Comparison of ENCODE assay signal across 27 mouse cellular contexts in genomic region chr4:45641272-45641671, GRCm38 (mm10).
A peak's percentile ranks its signal among the peaks of the same experiment; 100 is the strongest.
DNase-seq lines count a peak whose midpoint lies in the region; ATAC-seq and TF ChIP-seq lines count a peak whose summit lies in the region.
"Had no signal": no experiment of that assay in that cellular context is flagged by ENCODE, and none has a peak within 500 bp of the region (broad histone marks: within the 10 kb centered on the region; RNA-seq: fewer than 3 reads in every experiment).

No protein-coding gene starts in this region.

- H3K27me3 ChIP-seq in limb, embryonic 13.5 days = peaks cover 10% of the 10 kb centered on the region; the same call in 1 of the 2 replicates
- H3K27me3 ChIP-seq in limb, embryonic 10.5 days (ENCODE audit: low read depth, poor library complexity, severe bottlenecking) = no peaks in the 10 kb centered on the region
- H3K27me3 ChIP-seq in limb, embryonic 15.5 days = no peaks in the 10 kb centered on the region
- H3K27me3 ChIP-seq in lung, postnatal 0 days (replicated peaks; ENCODE audit: insufficient read depth, low read length) = no peaks in the 10 kb centered on the region
- H3K27me3 ChIP-seq: embryonic facial prominence, embryonic 12.5 days; forebrain, embryonic 12.5 days; heart, embryonic 13.5 days; neural tube, embryonic 13.5 days; Patski had no signal

- no peak overlapping the region for H3K4me2 ChIP-seq in limb, embryonic 13.5 days (replicated peaks)
- H3K4me2 ChIP-seq in limb, embryonic 15.5 days = no peak overlapping the region
- no peak overlapping the region for H3K4me2 ChIP-seq in lung, postnatal 0 days (replicated peaks; ENCODE audit: low read depth, low read length)
- H3K4me2 ChIP-seq: embryonic facial prominence, embryonic 12.5 days; forebrain, embryonic 12.5 days; heart, embryonic 13.5 days; hindbrain, embryonic 14.5 days; neural tube, embryonic 13.5 days had no signal

- no peak for TF ChIP-seq CTCF in lung, postnatal 0 days (IDR thresholded peaks at IDR 0.05)

- 55% methylated on average over 5 of the region's 5 CpGs for WGBS in limb, embryonic 13.5 days
- 66% methylated on average over 5 of the region's 5 CpGs for WGBS in limb, embryonic 10.5 days
- WGBS in limb, embryonic 15.5 days = 52% methylated on average over 5 of the region's 5 CpGs
- 63% methylated on average over 5 of the region's 5 CpGs for WGBS in lung, postnatal 0 days

- no peak for DNase-seq in frontal cortex, postnatal 25 days (ENCODE audit: low spot score in 2 of 2)
- DNase-seq in limb, embryonic 10.5 days (ENCODE audit: low spot score) = no peak
- DNase-seq in lung, postnatal 0 days (ENCODE audit: low spot score) = no peak
- DNase-seq: adrenal gland, postnatal 10 days; cerebellum, adult 11 months; cerebellum, adult 9-10 months; cerebellum, postnatal 36 days; heart, postnatal 10 days; kidney, adult 9 months; kidney, postnatal 25 days; liver; lung, adult 2 months; lung, postnatal 14 days; midbrain, embryonic 14.5 days had no signal

- H3K4me1 ChIP-seq in limb, embryonic 13.5 days = peaks cover 20% of the 10 kb centered on the region
- peaks cover 35% of the 10 kb centered on the region for H3K4me1 ChIP-seq in limb, embryonic 10.5 days
- peaks cover 8% of the 10 kb centered on the region; the same call in 1 of the 2 replicates for H3K4me1 ChIP-seq in limb, embryonic 15.5 days
- H3K4me1 ChIP-seq in lung, postnatal 0 days (ENCODE audit: insufficient read depth, low read depth, low read length) = no peaks in the 10 kb centered on the region
- H3K4me1 ChIP-seq: heart, embryonic 13.5 days had no signal

- peaks cover 6% of the 10 kb centered on the region; the same call in 1 of the 2 replicates for H3K9me3 ChIP-seq in limb, embryonic 13.5 days
- H3K9me3 ChIP-seq in limb, embryonic 10.5 days (replicated peaks) = no peaks in the 10 kb centered on the region
- H3K9me3 ChIP-seq in limb, embryonic 15.5 days = no peaks in the 10 kb centered on the region
- H3K9me3 ChIP-seq in lung, postnatal 0 days (ENCODE audit: low read length) = no peaks in the 10 kb centered on the region
- H3K9me3 ChIP-seq: embryonic facial prominence, embryonic 12.5 days had no signal

- peak; percentile 50; the same call in 1 of the 2 replicates for ATAC-seq in frontal cortex, adult (ENCODE audit: low TSS enrichment)
- peak; percentile 51; the same call in 1 of the 2 replicates for ATAC-seq in limb, embryonic 13.5 days (ENCODE audit: low FRiP score, low read depth)
- peak; percentile 46; the same call in 1 of the 2 replicates for ATAC-seq in limb, embryonic 15.5 days (ENCODE audit: insufficient number of reproducible peaks, low FRiP score, low TSS enrichment, low read depth)
- ATAC-seq in lung, postnatal 0 days = no peak
- no peak for ATAC-seq in monocyte, adult 5-6 weeks (replicated peaks; ENCODE audit: insufficient number of reproducible peaks, low FRiP score, low TSS enrichment, poor library complexity, severe bottlenecking)
- ATAC-seq: Patski had no signal

- no peak overlapping the region for H3K27ac ChIP-seq in limb, embryonic 13.5 days
- H3K27ac ChIP-seq in limb, embryonic 10.5 days = no peak overlapping the region
- no peak overlapping the region for H3K27ac ChIP-seq in limb, embryonic 15.5 days
- H3K27ac ChIP-seq in lung, postnatal 0 days (ENCODE audit: low read length) = no peak overlapping the region
- H3K27ac ChIP-seq: embryonic facial prominence, embryonic 12.5 days; forebrain, embryonic 12.5 days; heart, embryonic 13.5 days; left cerebral cortex, adult 2 months; liver, embryonic 14.5 days had no signal

- H3K4me3 ChIP-seq in limb, embryonic 13.5 days = no peak overlapping the region
- H3K4me3 ChIP-seq in limb, embryonic 10.5 days = no peak overlapping the region
- H3K4me3 ChIP-seq in limb, embryonic 15.5 days = no peak overlapping the region
- H3K4me3 ChIP-seq in lung, postnatal 0 days (ENCODE audit: low read depth, low read length) = no peak overlapping the region
- H3K4me3 ChIP-seq: embryonic facial prominence, embryonic 12.5 days; erythroblast, embryonic 14.5 days; forebrain, embryonic 12.5 days; heart, embryonic 13.5 days; left cerebral cortex, adult 2 months; neural tube, embryonic 13.5 days had no signal

- TF ChIP-seq EP300 in lung, postnatal 0 days (IDR thresholded peaks at IDR 0.05) = no peak

- H3K9ac ChIP-seq in limb, embryonic 13.5 days = no peak overlapping the region
- H3K9ac ChIP-seq in limb, embryonic 15.5 days = no peak overlapping the region
- H3K9ac ChIP-seq in lung, postnatal 0 days (replicated peaks; ENCODE audit: low read depth) = no peak overlapping the region
- H3K9ac ChIP-seq: embryonic facial prominence, embryonic 12.5 days; forebrain, embryonic 12.5 days; heart, embryonic 13.5 days; hindbrain, embryonic 14.5 days; liver, embryonic 14.5 days; neural tube, embryonic 13.5 days had no signal

- no peaks in the 10 kb centered on the region for H3K36me3 ChIP-seq in limb, embryonic 13.5 days
- H3K36me3 ChIP-seq in limb, embryonic 10.5 days = no peaks in the 10 kb centered on the region
- H3K36me3 ChIP-seq in limb, embryonic 15.5 days = no peaks in the 10 kb centered on the region
- H3K36me3 ChIP-seq in lung, postnatal 0 days (ENCODE audit: insufficient read depth, low read length) = no peaks in the 10 kb centered on the region
- H3K36me3 ChIP-seq: embryonic facial prominence, embryonic 12.5 days; forebrain, embryonic 12.5 days; heart, embryonic 13.5 days; neural tube, embryonic 13.5 days had no signal

Comparison
In these comparisons a context has a peak if more than half of its experiments do, and no peak if none do; other contexts are left out.
1. ATAC-seq: peak in frontal cortex, adult (single experiment), limb, embryonic 13.5 days (single experiment) and limb, embryonic 15.5 days (single experiment); none in lung, postnatal 0 days (single experiment) and monocyte, adult 5-6 weeks (single experiment).